Mouse (Mus musculus) CH12.LX (cell line): ENCODE measurements around the gene Mustn1. TPM values are rescaled to one million over a fixed set of nuclear protein-coding genes. Genes with fewer than 3 reads are reported as not detected.
A peak's percentile ranks its signal among the peaks of the same experiment; 100 is the strongest.

ENCODE experiments used
- DNase-seq: peaks from one replicate; pipeline ENCODE4 v3.0.0-alpha.2; 2013; ENCODE audit errors: extremely low read depth
- H3K27ac ChIP-seq: 2 replicates; pipeline ENCODE4 v1.5.1; 2012; ENCODE audit warnings: low read depth, mild to moderate bottlenecking, control low read depth, moderate library complexity; ENCODE audit not compliant: insufficient read depth
- H3K27me3 ChIP-seq: replicated peaks from 2 replicates; pipeline ENCODE3; 2012; ENCODE audit warnings: inconsistent platforms
- H3K36me3 ChIP-seq, 2 experiments: replicated peaks in 1 of 2; 2 replicates each; pipeline versions ENCODE3 to v1.6.1; 2012; ENCODE audit warnings: inconsistent platforms in 1 of 2, low read length in 1 of 2, mild to moderate bottlenecking in 1 of 2, mixed read lengths in 1 of 2, moderate library complexity in 1 of 2; ENCODE audit not compliant: control insufficient read depth in 1 of 2, insufficient read depth in 1 of 2
- H3K4me1 ChIP-seq, 2 experiments: 2 replicates each; pipeline ENCODE4 v1.6.1; 2012; ENCODE audit warnings: inconsistent platforms in 1 of 2, moderate library complexity in 1 of 2; ENCODE audit not compliant: insufficient read depth in 2 of 2, control insufficient read depth in 1 of 2
- H3K4me2 ChIP-seq: 2 replicates; pipeline ENCODE4 v1.6.1; 2012; ENCODE audit warnings: low read depth, mild to moderate bottlenecking, control low read depth; ENCODE audit not compliant: poor library complexity, insufficient read depth, severe bottlenecking
- H3K4me3 ChIP-seq, 3 experiments: fragments of 150-350 bp in 1 of 3; sonication (generic) in 1 of 3; replicated peaks in 1 of 3; 2 replicates each; pipeline versions ENCODE3 to v1.5.1; 2011 to 2012; ENCODE audit warnings: low read depth in 2 of 3, low read length in 2 of 3, mild to moderate bottlenecking in 2 of 3, moderate library complexity in 2 of 3, control low read depth in 1 of 3, improper control_type of control experiment in 1 of 3, inconsistent platforms in 1 of 3, mixed read lengths in 1 of 3; ENCODE audit not compliant: poor library complexity in 1 of 3
- H3K79me2 ChIP-seq: replicated peaks from 2 replicates; pipeline ENCODE4 v1.6.1; 2012; ENCODE audit warnings: mild to moderate bottlenecking, moderate library complexity; ENCODE audit not compliant: control insufficient read depth, poor library complexity, insufficient read depth, severe bottlenecking; ENCODE audit errors: extremely low read depth
- H3K9ac ChIP-seq: 2 replicates; pipeline ENCODE4 v1.6.1; 2012; ENCODE audit warnings: low read depth, mild to moderate bottlenecking, control low read depth, moderate library complexity; ENCODE audit not compliant: insufficient read depth
- H3K9me3 ChIP-seq: replicated peaks from 2 replicates; pipeline ENCODE3; 2012; ENCODE audit warnings: low read length, inconsistent platforms, mixed read lengths
- CHD1 ChIP-seq: IDR thresholded peaks from 2 replicates; pipeline ENCODE4 v1.6.1; 2012; ENCODE audit warnings: low read depth, low read length, improper control_type of control experiment, inconsistent platforms
- CHD2 ChIP-seq: IDR thresholded peaks from 2 replicates; pipeline ENCODE4 v1.6.1; 2011; ENCODE audit warnings: low read length, improper control_type of control experiment
- EP300 ChIP-seq: IDR thresholded peaks from 2 replicates; pipeline ENCODE4 v1.6.1; 2011; ENCODE audit warnings: low read length, improper control_type of control experiment
- ETS1 ChIP-seq: conservative IDR thresholded peaks from 2 replicates; pipeline ENCODE4 v1.6.1; 2012; ENCODE audit warnings: low read depth, mild to moderate bottlenecking, inconsistent platforms, low read length, improper control_type of control experiment, moderate library complexity
- IRF4 ChIP-seq: IDR thresholded peaks from 2 replicates; pipeline ENCODE4 v1.6.1; 2014; ENCODE audit warnings: low read depth, mild to moderate bottlenecking, inconsistent platforms, low read length, improper control_type of control experiment
- KAT2A ChIP-seq: IDR thresholded peaks from 2 replicates; pipeline ENCODE4 v1.6.1; 2012; ENCODE audit warnings: low read length, improper control_type of control experiment, inconsistent platforms; ENCODE audit not compliant: insufficient replicate concordance
- MAX ChIP-seq: IDR thresholded peaks from 2 replicates; pipeline ENCODE4 v1.6.1; 2011; ENCODE audit warnings: low read length, improper control_type of control experiment
- MAZ ChIP-seq: IDR thresholded peaks from 2 replicates; pipeline ENCODE4 v1.6.1; 2012; ENCODE audit warnings: low read depth, mild to moderate bottlenecking, inconsistent platforms, low read length, improper control_type of control experiment, moderate library complexity
- MEF2A ChIP-seq: IDR thresholded peaks from 2 replicates; pipeline ENCODE4 v1.6.1; 2014; ENCODE audit warnings: low read depth, mild to moderate bottlenecking, inconsistent platforms, low read length, improper control_type of control experiment, borderline replicate concordance
- NELFE ChIP-seq: IDR thresholded peaks from 2 replicates; pipeline ENCODE4 v1.6.1; 2011; ENCODE audit warnings: low read depth, low read length, improper control_type of control experiment
- POLR2A ChIP-seq: IDR thresholded peaks from 2 replicates; pipeline ENCODE4 v1.6.1; 2011; ENCODE audit warnings: low read depth, mild to moderate bottlenecking, improper control_type of control experiment, low read length
- POLR2AphosphoS2 ChIP-seq: IDR thresholded peaks from 2 replicates; pipeline ENCODE4 v1.6.1; 2011; ENCODE audit warnings: low read depth, low read length, improper control_type of control experiment
- RAD21 ChIP-seq: IDR thresholded peaks from 2 replicates; pipeline ENCODE4 v1.6.1; 2011; ENCODE audit warnings: low read depth, mild to moderate bottlenecking, low read length, improper control_type of control experiment, moderate library complexity
- TCF12 ChIP-seq: IDR thresholded peaks from 2 replicates; pipeline ENCODE4 v1.6.1; 2014; ENCODE audit warnings: low read depth, mild to moderate bottlenecking, inconsistent platforms, low read length, improper control_type of control experiment
- UBTF ChIP-seq: IDR thresholded peaks from 2 replicates; pipeline ENCODE4 v1.6.1; 2012; ENCODE audit warnings: low read depth, mild to moderate bottlenecking, inconsistent platforms, low read length, improper control_type of control experiment, moderate library complexity
- USF2 ChIP-seq: conservative IDR thresholded peaks from 2 replicates; pipeline ENCODE4 v1.6.1; 2011; ENCODE audit warnings: low read depth, low read length, improper control_type of control experiment
- ZKSCAN1 ChIP-seq: IDR thresholded peaks from 2 replicates; pipeline ENCODE4 v1.6.1; 2012; ENCODE audit warnings: low read depth, inconsistent platforms, low read length, improper control_type of control experiment, borderline replicate concordance
- dilution Hi-C: fragments of 300-500 bp; cut with MboI; formaldehyde crosslinking; loops from 2 replicates; pipeline ENCODE4 v1.14.3; 2020; ENCODE audit warnings: low sequenced_read_pairs; ENCODE audit not compliant: extremely low pct_unique_long_range_greater_than_20kb, extremely low pct_ligation_motif_present
- in situ Hi-C: fragments of 300-500 bp; cut with MboI; formaldehyde crosslinking; loops from 3 replicates; pipeline ENCODE4 v1.14.3; 2019; ENCODE audit warnings: low sequenced_read_pairs, low pct_ligation_motif_present, low pct_unique_long_range_greater_than_20kb, mixed read lengths
- polyA plus RNA-seq: library from polyadenylated mRNA; unstranded; fragments of >175 nt; gene quantifications from 2 replicates; pipeline ENCODE4 v1.2.1, GENCODE M21; 2012; ENCODE audit warnings: low read depth; ENCODE audit not compliant: insufficient read length
- total RNA-seq, 2 experiments: library from RNA; depleted of rRNA; stranded (reverse); fragments of 300-350 nt in 1 of 2; fragments of >200 nt in 1 of 2; gene quantifications; 2 replicates each; pipeline ENCODE4 v1.2.3; 2012 to 2014

Gene Mustn1
- total RNA-seq (2012; rRNA removed) (0.29 and 0.30 TPM in 2 replicates), total RNA-seq (2014; rRNA removed) (0.19 TPM in 1 of 2 replicates, not detected in the other), polyA plus RNA-seq (0.33 and 0.44 TPM in 2 replicates)

GRCm38 (mm10) chr14:30878958-30879571 is at the start of gene Mustn1:
Mustn1 (plus strand) TSS chr14:30879200.
- H3K27ac ChIP-seq: no peak within 1 kb of the TSS

DNA sequence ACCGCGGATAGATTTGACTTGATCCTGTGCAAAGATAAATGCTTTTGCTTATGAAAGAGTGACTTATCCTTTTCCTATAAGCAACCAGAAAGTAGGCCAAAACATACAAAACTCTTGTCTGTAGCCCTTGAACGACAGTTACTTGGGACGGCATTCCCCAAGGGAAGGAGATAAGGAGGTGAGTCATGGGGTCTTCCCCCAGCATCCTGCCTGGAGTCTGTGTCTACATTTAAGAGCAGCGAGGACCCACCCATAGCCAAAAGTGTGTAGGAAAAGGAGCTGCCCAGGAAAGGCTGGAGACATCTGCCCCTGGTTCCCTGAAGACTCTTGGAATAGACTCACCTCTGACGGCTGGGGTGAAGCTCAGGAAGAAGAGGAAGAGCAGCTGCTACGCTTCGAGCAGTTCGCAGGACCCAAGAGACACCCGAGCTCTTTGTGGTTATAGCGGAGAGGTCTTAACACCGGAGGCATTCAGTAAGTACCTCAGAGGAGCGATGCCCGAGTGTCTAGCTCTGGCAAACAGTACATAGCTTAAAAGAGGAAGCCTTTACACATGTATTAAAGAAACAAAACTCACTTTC is 41.5 kb upstream of the Mustn1 start:
- Histone ChIP-seq H3K27ac (no peak overlapping the region), H3K79me2 (peaks cover 6% of the 10 kb centered on the region; the same call in 1 of the 2 replicates), H3K27me3 (no peaks in the 10 kb centered on the region), H3K4me2 (no peak overlapping the region), H3K4me1 (peaks cover 17 to 44% of the 10 kb centered on the region in 2 experiments), H3K9ac (no peak overlapping the region), H3K36me3 (peaks cover 14 to 61% of the 10 kb centered on the region in 2 experiments), H3K9me3 (no peaks in the 10 kb centered on the region), H3K4me3 (no peak overlapping the region)
- dilution Hi-C loops: no loop called here
- DNase-seq: peak; percentile 40
- TF ChIP-seq RAD21 (no peak), MEF2A (no peak), USF2 (no peak), IRF4 (no peak), MAX (no peak), ZKSCAN1 (no peak), MAZ (no peak), CHD2 (no peak), ETS1 (no peak)
- in situ Hi-C loops: loop anchor here (10.0 kb wide), 1 partner anchor 123 kb away; the partner anchor contains the start of gene Sfmbt1

More at GRCm38 (mm10) chr14:30878958-30879571, at the start of gene Mustn1:
- no peaks in the 10 kb centered on the region for H3K27me3 ChIP-seq
- H3K4me2 ChIP-seq: no peak within 1 kb of the TSS
- H3K4me1 ChIP-seq: peaks cover 0 to 3% of the 10 kb centered on the region in 2 experiments; a peak in 2 of 4 replicates
- no peak within 1 kb of the TSS for H3K9ac ChIP-seq
- no peaks in the 10 kb centered on the region for H3K9me3 ChIP-seq
- TF ChIP-seq EP300: no peak
- no peak for TF ChIP-seq MEF2A
- TF ChIP-seq KAT2A: no peak
- TF ChIP-seq MAZ: no peak
- TF ChIP-seq UBTF: no peak
- TF ChIP-seq ETS1: no peak
- no peak for TF ChIP-seq NELFE
- TF ChIP-seq CHD1: no peak
- no peak for TF ChIP-seq POLR2A
- TF ChIP-seq TCF12: no peak
- TF ChIP-seq POLR2AphosphoS2: no peak
- no peak for TF ChIP-seq MAX
- TF ChIP-seq, all 38 proteins: peak for 0
- Histone ChIP-seq H3K79me2 (no peaks in the 10 kb centered on the region), H3K36me3 (peaks cover 19 to 71% of the 10 kb centered on the region in 2 experiments), H3K4me3 (no peak within 1 kb of the TSS)
- dilution Hi-C loops (no loop called here), in situ Hi-C loops (no loop called here)
- no peak for DNase-seq
